Mouse (Mus musculus) brown adipose tissue, adult 24 weeks (tissue): ENCODE data around the gene Add2. TPM values are rescaled to one million over a fixed set of nuclear protein-coding genes. Genes with fewer than 3 reads are reported as not detected.

Source experiments
- H3K27ac ChIP-seq: fragments of 200-500 bp; replicated peaks from 2 replicates; pipeline ENCODE4 v1.5.1; 2012; ENCODE audit warnings: low read depth, mild to moderate bottlenecking, low read length
- H3K4me1 ChIP-seq: fragments of 200-500 bp; 2 replicates; pipeline ENCODE4 v1.6.1; 2012; ENCODE audit warnings: low read length, mixed read lengths; ENCODE audit not compliant: control insufficient read depth, insufficient read depth, insufficient read length
- H3K4me3 ChIP-seq: fragments of 200-500 bp; 2 replicates; pipeline ENCODE4 v1.5.1; 2012; ENCODE audit warnings: low read depth, mild to moderate bottlenecking, low read length, moderate library complexity; ENCODE audit not compliant: insufficient read depth
- polyA plus RNA-seq: library from polyadenylated mRNA; stranded (reverse); fragments of >200 nt; gene quantifications from 2 replicates; pipeline ENCODE4 v1.2.4, GENCODE M21; 2012; ENCODE audit not compliant: missing spikeins, insufficient read depth, insufficient read length

The Add2 gene
- polyA plus RNA-seq, 1 experiment = not detected

DNA sequence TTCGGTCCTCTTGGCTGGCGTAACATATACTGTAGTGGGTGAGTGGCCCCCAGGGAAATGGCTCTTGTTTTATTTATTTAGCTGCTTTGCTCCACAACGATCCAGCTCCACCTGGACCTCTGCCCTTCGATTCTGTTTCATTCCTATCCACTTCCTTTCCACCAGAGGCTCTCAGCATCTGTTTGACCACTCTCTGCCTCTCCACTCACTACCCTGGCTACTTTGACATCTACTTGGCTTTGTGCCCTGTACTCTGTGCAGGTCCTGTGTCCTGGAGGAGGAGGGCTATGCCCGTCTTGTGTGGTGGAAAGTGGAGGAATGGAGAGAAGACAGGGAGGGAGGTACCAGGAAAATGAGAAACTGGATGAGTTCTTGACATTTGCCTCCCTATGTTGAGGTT is 33.7 kb downstream of the Add2 start:
- no peak overlapping the region for H3K27ac ChIP-seq
- H3K4me3 ChIP-seq = no peak overlapping the region

DNA sequence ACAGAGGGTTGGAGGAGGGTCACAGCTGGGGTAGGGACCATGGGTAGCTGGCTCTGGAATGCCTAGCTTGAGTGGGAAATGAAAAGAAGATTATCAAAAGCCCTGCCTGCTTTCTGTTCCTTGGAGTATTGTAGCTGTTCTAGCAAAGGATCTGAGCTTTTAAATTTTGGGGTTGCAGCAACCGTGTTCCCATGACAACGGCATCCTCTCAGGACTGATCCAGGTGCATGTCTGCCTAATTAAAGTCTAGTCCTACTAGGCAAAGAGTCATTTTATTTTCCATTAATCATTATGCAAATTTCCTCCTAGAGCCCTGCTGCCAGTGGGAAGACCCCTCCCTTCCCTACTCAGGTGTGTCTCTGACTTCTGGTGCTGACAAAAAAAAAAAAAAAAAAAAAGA is 34.2 kb downstream of the Add2 start:
- Histone ChIP-seq H3K27ac (no peak overlapping the region), H3K4me3 (no peak overlapping the region), H3K4me1 (no peaks in the 10 kb centered on the region)

More for the DNA sequence above, 33.7 kb downstream of the Add2 start:
- no peaks in the 10 kb centered on the region for H3K4me1 ChIP-seq

DNA sequence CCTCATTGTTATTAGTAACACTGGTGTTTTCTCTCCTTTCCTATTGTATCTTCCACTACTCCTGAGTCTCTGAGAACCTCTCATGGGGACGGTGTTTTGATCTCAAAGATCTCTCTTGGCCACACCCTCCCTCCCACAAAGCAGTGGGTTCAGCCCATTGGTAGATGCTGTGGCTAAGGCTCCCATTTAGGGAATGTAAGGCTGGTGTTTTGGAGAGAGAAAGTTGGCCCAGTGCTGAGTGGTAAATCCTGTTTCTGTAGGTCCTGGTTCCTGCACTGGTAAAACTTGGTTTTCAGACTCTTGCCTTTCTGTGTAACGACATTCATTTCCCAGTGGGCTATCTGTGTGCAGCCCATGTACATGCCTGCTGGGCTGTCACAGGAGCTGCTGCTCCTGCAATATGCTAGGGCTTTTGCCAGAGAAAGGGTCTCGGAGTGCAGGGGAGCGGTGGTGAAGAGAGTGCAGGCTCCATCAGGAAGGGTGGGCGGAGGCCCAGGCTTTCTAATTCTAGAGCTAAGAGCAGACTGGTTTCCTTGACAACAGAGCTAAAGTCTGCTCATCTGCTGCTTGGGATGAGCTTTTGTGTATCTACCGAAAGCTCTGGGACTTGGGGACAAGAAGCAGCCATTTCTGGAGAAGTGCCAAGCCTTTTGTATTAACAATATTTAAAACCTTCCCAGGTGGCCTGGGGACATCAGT is 36.0 kb downstream of the Add2 start:
- no peaks in the 10 kb centered on the region for H3K4me1 ChIP-seq
- no peak overlapping the region for H3K27ac ChIP-seq
- H3K4me3 ChIP-seq = no peak overlapping the region

DNA sequence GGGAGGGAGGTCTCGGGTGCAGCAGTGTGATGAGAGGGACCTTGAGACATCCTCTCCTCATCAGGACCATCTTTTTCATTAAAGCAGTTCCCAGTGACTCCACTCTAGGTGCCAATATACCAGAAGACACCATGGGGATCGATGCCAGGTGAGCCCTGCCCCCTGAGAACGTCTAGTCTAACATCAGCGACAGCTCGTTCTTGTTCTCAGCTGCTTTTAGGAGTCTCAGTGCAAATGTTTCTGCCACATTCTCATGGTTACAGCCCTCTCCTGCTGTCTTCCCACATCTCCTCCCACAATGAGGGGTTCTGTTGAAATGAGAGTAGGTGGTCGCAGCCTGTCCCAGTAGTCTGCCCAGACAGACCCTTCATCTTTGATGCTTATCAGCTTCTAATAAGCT is 38.2 kb downstream of the Add2 start:
- H3K4me3 ChIP-seq = no peak overlapping the region
- no peaks in the 10 kb centered on the region for H3K4me1 ChIP-seq
- no peak overlapping the region for H3K27ac ChIP-seq

DNA sequence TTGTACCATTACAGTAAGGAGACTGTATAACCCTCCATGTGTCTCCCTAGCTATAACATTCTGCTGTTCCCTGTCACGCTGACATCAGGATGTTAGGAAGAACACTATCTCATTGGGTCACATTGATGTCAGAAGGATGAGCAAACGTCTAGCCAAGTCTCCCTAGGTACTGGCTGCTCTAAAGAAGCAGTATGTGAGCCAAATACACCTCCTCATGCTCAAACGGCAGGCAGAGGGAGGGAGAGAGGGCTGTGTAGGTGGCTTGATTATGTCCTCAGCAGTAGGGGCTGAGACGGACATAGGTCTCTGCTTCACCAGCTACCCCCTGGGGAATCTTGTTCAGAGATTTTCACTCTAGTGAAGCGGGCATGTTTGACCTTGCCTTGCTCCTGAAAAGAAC is 38.7 kb downstream of the Add2 start:
- Histone ChIP-seq H3K4me1 (no peaks in the 10 kb centered on the region), H3K27ac (no peak overlapping the region), H3K4me3 (no peak overlapping the region)

DNA sequence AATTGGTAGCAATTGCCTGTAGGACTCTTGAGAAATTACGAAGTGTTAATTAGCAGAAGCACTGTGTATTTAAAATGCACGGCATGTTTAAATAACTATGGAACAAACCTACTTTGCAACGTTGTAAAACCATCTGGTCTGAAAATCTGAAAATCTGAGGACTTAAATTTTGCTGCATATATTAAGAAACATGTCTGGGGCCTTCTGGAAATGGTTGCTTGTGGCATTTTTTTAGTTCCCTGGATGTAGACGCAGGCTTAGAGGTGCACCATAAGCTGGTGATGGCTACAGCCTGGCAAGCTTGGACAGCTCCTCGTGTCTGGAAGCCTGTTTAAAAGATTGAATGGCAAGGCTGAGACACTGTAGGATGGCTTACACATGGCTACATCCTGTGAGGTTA is 40.5 kb downstream of the Add2 start:
- Histone ChIP-seq H3K4me1 (no peaks in the 10 kb centered on the region), H3K27ac (no peak overlapping the region), H3K4me3 (no peak overlapping the region)

DNA sequence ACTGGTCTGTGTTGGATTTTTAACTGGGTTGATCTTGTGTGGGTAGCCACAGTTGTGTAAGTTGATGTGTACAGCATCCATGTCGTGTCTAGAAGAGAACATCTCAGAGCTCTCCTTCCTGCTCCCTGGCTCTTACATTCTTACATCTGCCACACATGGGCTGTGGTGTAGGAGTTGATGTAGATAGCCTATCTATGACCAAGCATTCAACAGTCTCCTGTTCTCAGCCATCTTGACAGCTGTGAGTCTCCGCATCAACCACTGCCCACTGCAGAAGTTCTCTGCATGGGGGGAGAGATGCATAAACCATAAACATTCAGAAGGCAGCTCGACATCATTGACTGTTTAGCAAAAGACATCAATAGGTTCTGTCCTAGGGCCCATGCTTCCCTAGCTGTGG is 41.4 kb downstream of the Add2 start:
- no peaks in the 10 kb centered on the region for H3K4me1 ChIP-seq
- no peak overlapping the region for H3K27ac ChIP-seq
- H3K4me3 ChIP-seq = no peak overlapping the region

DNA sequence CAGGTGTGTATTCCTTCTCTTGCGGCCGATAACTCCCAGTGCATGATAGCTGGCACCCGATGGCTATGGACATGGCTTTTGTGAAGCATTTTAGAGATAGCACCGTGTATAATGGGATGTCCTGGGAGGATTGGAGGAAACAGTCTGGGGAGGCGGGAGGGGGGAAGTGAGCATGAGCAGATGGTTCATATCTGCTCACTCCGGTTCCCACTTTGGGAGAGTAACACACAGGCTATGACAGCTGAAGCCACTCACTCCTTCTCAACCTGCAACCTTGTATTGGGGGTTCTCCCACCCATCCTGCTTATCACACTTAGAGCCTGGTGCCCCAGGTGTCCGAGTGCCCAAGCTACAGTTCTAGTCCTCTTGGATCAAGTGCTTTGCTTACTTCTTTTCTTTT is 41.8 kb downstream of the Add2 start:
- H3K4me1 ChIP-seq = no peaks in the 10 kb centered on the region
- no peak overlapping the region for H3K4me3 ChIP-seq
- H3K27ac ChIP-seq = no peak overlapping the region

DNA sequence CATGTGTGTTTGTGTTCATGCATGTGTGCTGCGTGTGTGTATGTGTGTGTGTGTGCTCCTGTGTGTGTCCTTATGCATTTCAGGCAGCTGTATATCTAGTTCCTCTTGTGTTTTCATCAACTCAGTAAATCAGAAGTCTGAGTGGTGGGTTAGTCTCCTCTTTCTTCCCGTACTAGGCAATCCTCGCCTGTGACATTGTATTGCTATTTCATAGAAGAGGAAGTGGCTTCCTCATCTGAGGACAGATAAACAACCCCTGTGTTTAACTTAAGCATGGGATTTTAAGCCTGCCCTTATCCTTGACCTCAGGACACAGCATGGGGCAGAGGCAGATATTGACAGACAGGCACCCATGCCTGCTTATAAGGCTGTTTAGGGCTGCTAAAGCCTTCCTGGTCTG is 45.4 kb downstream of the Add2 start:
- no peak overlapping the region for H3K27ac ChIP-seq
- no peaks in the 10 kb centered on the region for H3K4me1 ChIP-seq
- H3K4me3 ChIP-seq = no peak overlapping the region

DNA sequence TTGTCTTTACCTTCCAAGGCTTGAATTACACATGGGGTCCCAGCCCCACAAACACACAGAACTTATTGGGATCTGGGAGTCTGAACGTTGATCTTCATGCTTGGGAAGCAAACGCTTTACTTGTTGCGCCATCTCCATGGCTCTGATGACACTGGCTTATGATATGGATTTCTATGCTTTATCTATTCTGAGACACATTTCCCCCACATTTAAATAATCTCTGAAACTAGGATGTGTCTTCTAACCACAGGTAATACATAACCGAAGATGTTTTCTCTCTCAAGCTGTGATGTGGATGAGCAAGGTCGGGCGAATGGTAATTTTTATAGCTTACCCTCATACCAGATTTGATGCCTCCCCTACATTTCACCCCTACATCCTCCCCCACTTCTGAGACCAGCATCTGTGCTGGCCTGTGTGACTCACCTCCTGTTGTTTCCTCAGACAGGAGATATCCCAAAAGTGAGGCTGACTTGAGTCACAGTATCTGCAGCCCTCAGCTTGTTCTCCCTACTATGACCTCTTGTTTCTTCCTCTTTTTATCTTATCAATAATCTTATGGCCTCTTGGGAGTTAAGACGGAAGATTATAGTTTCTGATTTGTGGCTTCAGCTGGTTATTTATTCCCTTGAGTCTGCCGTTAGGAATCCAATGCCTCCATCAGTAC is 46.2 kb downstream of the Add2 start:
- H3K27ac ChIP-seq = no peak overlapping the region
- H3K4me3 ChIP-seq = no peak overlapping the region
- no peaks in the 10 kb centered on the region for H3K4me1 ChIP-seq

DNA sequence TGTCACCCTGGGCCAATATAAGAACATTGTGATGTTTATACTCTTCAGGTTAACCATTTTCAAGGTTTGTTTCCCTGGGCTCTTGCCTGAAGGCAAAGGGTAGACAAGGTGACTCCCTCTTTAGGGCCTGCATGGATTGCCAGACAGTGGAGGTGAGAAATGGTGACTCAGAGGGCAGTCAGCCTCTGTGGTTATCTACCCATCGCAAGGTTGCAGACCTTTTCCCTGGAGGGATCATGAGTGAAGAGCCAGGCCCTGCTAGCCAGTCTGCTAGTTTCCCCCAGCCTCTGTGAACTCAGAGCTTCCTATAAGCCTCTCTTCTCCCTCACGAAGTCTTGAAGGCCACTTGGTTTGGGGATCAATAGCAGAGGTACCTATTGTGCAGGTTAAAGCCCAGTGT is 48.0 kb downstream of the Add2 start:
- H3K4me1 ChIP-seq = no peaks in the 10 kb centered on the region

DNA sequence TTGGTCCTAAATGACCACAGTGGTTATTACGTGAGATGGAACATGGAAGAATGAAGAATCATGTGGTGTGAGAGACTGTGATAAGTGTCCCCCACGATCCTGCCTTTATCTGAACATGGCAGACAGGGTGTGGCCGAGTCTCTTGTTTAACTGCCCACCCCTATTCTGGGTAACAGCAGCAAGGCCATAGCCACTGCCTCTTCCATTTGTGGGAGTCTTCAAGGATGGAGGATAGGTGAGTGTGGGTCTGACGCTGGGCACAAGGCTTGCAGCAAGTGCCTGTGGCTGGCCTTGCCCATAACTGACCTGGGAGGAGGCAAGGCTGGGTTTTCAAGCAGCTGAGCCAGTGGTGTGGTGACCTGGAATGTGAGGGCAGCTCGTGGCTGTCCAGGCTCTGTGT is 49.4 kb downstream of the Add2 start:
- Histone ChIP-seq H3K4me1 (no peaks in the 10 kb centered on the region), H3K4me3 (no peak overlapping the region), H3K27ac (no peak overlapping the region)

More for the DNA sequence above, 48.0 kb downstream of the Add2 start:
- Histone ChIP-seq H3K4me3 (no peak overlapping the region), H3K27ac (no peak overlapping the region)

DNA sequence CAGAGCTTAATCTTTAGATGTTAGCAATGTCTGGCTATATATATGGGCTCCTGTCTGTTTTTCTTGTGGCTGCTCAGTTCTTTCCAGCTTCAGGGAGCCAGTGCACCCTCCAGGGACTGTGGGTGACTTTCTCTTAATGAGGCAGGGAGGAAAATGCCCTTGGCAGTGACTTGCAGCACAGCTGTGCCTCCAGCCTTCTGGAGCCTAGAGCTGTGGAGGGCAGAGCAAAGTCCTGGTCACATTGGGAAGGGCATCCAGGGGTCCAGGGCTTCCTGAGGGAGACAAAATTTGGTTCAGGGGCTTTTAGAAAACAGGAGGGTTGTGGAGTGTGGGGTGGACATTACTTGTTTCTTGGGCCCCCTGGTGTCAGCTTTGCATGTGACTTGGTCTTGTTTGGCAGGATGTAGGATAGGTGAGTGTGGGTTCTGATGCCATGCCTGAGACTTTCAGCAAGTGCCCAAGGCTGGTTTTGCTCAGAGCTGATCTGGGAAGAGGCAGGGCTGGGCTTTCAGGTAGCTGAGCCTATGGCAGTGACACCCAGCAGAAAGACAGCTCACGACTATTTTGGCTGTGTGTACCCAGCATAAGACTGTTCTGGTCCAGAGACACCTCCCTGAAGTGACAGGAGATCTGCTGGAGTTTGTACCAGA is 50.0 kb downstream of the Add2 start:
- no peak overlapping the region for H3K4me3 ChIP-seq
- no peaks in the 10 kb centered on the region for H3K4me1 ChIP-seq
- no peak overlapping the region for H3K27ac ChIP-seq

DNA sequence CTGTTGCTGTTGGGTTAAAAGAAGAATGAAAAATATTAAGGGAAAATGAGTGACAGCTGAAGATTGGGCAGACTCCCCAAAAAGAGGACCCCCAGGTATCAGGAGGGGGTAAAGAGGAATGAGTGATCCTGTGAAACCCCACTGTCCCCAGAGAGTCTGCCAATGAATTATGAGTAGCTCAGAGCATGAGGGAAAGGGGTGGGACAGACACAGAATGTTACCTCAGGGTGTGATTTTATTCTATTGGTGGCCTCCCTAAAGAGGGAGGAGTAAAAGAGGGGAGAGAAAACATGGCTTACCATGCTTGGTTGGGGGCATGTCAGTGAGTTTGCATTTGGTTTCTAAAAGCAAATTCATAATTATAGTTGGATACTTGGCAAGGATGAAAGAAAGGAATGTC is 50.8 kb downstream of the Add2 start:
- no peak overlapping the region for H3K4me3 ChIP-seq
- H3K27ac ChIP-seq = no peak overlapping the region
- H3K4me1 ChIP-seq = no peaks in the 10 kb centered on the region

DNA sequence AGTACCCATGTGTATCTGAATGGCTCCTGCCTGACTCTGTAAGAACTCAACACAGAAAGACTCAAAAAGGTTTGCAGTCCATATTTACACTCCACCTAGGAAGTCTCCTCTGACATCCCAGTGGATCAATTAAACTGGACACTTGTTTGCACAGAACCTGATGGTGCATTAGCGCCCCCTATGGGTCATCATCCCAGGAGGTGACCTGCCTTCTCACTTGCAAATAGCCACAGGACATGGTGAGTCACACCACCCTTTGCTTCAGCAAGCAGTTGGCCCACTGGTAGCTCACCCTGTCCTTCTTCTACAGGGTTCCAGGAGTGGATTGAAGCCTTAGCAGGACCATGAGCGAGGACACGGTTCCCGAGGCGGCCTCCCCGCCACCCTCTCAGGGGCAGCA is 57.0 kb downstream of the Add2 start:
- no peaks in the 10 kb centered on the region for H3K4me1 ChIP-seq
- no peak overlapping the region for H3K27ac ChIP-seq
- H3K4me3 ChIP-seq = no peak overlapping the region
